Mouse (Mus musculus): ENCODE data around the gene Acox3. TPM values are rescaled to one million over a fixed set of nuclear protein-coding genes. Genes with fewer than 3 reads are reported as not detected.

Gene Acox3
- polyA plus RNA-seq, 1 experiment = 0.11 TPM

DNA sequence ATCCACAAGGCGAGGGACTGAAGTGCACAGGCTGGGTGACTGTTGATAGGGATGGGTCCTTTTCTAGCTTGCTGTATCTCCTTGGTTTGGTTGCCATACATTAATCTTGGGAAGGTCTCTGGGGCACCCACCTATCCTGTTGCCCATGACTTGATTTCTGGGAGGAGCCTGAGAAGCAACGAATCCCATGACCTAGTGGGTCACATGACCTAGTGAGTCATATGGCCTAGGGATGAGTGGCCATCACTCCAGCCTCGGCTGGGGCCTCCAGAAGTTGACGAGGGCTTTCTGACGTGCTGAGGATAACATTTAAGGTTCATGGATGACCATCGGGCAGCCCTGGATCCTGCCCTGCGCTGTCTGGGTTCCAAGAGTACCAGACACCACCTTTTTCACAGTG, 22.5 kb downstream of the Acox3 start:
- TF ChIP-seq GATA1 (IDR thresholded peaks at IDR 0.05; ENCODE audit: low read length) (no peak), TAL1 (IDR thresholded peaks at IDR 0.05; ENCODE audit: low read length) (no peak)
- peaks cover 4% of the 10 kb centered on the region for H3K36me3 ChIP-seq (ENCODE audit: control insufficient read depth)
- H3K4me3 ChIP-seq (replicated peaks) = no peak overlapping the region
- H3K4me1 ChIP-seq (ENCODE audit: control insufficient read depth) = no peaks in the 10 kb centered on the region
- H3K9me3 ChIP-seq (ENCODE audit: control insufficient read depth, low read length) = no peaks in the 10 kb centered on the region
- H3K27me3 ChIP-seq (ENCODE audit: control insufficient read depth) = no peaks in the 10 kb centered on the region

DNA sequence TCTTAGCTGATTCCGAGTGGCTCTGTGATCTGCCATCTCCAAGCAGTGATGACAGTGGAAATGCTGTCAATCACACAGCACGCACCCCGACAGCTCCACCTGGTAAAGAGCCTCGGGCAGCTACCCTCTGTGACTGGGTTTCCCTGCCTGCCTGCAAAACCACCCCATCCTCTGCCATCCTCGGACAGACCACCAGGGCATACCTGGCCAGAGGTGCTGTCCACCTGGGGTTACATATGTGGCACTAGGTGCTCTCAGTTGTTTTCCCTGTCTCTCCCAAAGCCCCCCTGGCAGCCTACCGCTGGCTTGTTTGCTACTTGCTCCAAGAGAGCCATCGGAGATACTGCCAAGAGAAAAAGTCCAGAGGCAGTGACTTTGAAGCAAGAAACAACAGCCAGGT, 24.0 kb downstream of the Acox3 start:
- Histone ChIP-seq H3K36me3 (ENCODE audit: control insufficient read depth) (peaks cover 3% of the 10 kb centered on the region; the same call in 1 of the 2 replicates), H3K4me1 (ENCODE audit: control insufficient read depth) (no peaks in the 10 kb centered on the region), H3K27me3 (ENCODE audit: control insufficient read depth) (no peaks in the 10 kb centered on the region), H3K4me3 (replicated peaks) (no peak overlapping the region), H3K9me3 (ENCODE audit: control insufficient read depth, low read length) (no peaks in the 10 kb centered on the region)
- TF ChIP-seq TAL1 (IDR thresholded peaks at IDR 0.05; ENCODE audit: low read length) = no peak
- TF ChIP-seq GATA1 (IDR thresholded peaks at IDR 0.05; ENCODE audit: low read length) = no peak

DNA sequence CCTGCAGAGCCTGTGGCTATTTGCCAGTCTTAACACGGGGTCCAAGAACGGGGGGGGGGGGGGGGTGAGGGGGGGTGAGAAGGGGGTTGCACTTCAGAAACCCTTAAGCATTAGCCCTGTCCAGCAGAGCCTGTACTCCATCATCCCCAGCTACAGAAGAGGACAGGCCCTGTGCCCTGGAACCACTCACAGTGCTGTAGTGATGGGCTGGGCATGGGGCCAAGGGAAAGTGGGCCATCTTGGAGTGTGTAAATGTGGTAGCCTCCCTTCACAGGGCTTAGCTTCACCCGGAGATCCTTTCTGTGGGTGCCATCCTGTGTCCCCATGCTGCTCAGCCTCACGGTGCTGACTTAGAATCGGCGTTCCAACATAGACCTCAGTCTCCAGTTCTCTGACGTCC, 24.9 kb downstream of the Acox3 start:
- no peaks in the 10 kb centered on the region for H3K4me1 ChIP-seq (ENCODE audit: control insufficient read depth)
- TF ChIP-seq TAL1 (IDR thresholded peaks at IDR 0.05; ENCODE audit: low read length) (no peak), GATA1 (IDR thresholded peaks at IDR 0.05; ENCODE audit: low read length) (no peak)
- no peaks in the 10 kb centered on the region for H3K36me3 ChIP-seq (ENCODE audit: control insufficient read depth)

DNA sequence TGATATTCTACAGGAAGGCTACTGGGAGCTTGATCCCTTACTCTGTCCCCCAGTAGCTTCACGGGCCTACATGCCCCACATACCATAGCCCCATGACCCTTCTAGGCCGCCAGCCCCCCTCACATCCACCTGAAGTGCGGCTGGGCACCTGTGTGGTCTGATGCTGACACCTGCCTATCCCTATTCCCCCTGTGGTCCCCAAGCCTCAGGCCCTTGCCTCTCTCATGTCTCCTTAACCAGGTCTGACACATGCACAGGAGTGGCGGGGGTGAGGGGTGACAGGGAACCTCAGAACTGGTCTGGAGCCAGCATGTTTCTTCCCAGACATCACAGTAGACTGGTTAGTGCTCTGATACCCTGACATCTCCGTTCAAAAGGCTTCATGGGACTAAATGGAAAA, 25.7 kb downstream of the Acox3 start:
- TF ChIP-seq TAL1 (IDR thresholded peaks at IDR 0.05; ENCODE audit: low read length) (no peak), GATA1 (IDR thresholded peaks at IDR 0.05; ENCODE audit: low read length) (no peak)
- Histone ChIP-seq H3K4me1 (ENCODE audit: control insufficient read depth) (no peaks in the 10 kb centered on the region), H3K27me3 (ENCODE audit: control insufficient read depth) (no peaks in the 10 kb centered on the region), H3K36me3 (ENCODE audit: control insufficient read depth) (no peaks in the 10 kb centered on the region), H3K4me3 (replicated peaks) (no peak overlapping the region), H3K9me3 (ENCODE audit: control insufficient read depth, low read length) (no peaks in the 10 kb centered on the region)

More for the DNA sequence above, 24.9 kb downstream of the Acox3 start:
- Histone ChIP-seq H3K4me3 (replicated peaks) (no peak overlapping the region), H3K9me3 (ENCODE audit: control insufficient read depth, low read length) (no peaks in the 10 kb centered on the region), H3K27me3 (ENCODE audit: control insufficient read depth) (no peaks in the 10 kb centered on the region)

DNA sequence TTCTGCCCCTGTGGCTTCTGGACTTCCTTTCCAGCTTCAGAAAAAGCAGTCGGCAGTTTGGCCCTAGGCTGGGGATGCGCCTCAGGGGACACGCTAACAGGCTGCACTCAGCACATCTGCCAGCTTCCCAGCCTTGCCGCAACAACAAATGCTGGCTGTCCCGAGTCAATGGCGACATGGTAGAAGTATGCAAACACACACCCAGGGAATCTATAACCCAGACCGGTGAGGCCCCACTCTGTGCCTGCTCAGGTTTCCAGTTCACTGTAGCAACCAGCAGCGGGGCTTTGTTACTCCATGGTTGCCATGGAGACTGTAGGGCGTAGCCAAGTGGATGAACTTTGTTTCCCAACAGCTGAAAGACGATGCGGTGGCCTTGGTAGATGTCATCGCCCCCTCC, 26.5 kb downstream of the Acox3 start:
- no peaks in the 10 kb centered on the region for H3K36me3 ChIP-seq (ENCODE audit: control insufficient read depth)
- H3K4me3 ChIP-seq (replicated peaks) = no peak overlapping the region
- no peaks in the 10 kb centered on the region for H3K27me3 ChIP-seq (ENCODE audit: control insufficient read depth)
- no peaks in the 10 kb centered on the region for H3K9me3 ChIP-seq (ENCODE audit: control insufficient read depth, low read length)
- H3K4me1 ChIP-seq (ENCODE audit: control insufficient read depth) = no peaks in the 10 kb centered on the region
- TF ChIP-seq TAL1 (IDR thresholded peaks at IDR 0.05; ENCODE audit: low read length) = no peak
- no peak for TF ChIP-seq GATA1 (IDR thresholded peaks at IDR 0.05; ENCODE audit: low read length)

DNA sequence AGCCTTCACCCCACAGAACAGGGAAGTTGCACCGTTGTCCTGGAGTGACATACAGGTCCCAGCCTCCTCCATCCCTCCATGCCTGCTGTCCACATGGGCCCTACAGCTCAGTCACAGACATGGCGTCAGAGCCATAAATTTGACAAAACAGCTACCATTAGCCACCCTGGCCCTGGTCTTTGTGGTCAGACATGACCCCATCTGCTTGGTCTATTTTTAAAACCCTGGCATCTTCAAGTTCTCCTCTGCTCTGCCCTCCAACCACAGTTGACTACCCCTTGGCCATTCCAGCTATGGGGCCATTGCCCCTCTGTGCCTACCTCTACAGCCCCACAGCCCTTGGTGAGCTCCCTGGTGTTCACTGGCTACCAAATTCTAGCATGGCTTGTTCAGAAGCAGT, 27.1 kb downstream of the Acox3 start:
- TF ChIP-seq GATA1 (IDR thresholded peaks at IDR 0.05; ENCODE audit: low read length) (no peak), TAL1 (IDR thresholded peaks at IDR 0.05; ENCODE audit: low read length) (no peak)
- Histone ChIP-seq H3K4me3 (replicated peaks) (no peak overlapping the region), H3K36me3 (ENCODE audit: control insufficient read depth) (no peaks in the 10 kb centered on the region)

DNA sequence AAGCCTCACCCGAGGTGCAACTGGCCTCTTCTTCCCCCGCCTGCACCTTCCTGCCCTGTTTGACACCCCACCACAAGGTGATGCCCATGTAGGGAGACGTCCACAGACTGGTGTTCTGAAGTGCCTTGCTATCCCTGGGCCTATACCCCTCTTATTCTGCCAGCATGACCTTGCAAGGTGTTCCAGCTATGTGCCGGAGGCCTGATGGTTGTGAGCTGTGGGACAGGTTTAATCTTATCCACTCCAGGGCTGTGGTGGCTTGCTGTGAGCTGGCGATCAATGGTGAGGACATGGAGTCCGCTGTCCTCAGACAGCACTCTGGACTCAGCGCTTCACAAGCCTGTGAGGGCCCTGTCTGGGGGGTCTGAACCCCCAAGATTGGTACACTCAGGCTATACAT, 27.5 kb downstream of the Acox3 start:
- no peaks in the 10 kb centered on the region for H3K27me3 ChIP-seq (ENCODE audit: control insufficient read depth)
- H3K9me3 ChIP-seq (ENCODE audit: control insufficient read depth, low read length) = no peaks in the 10 kb centered on the region
- no peaks in the 10 kb centered on the region for H3K36me3 ChIP-seq (ENCODE audit: control insufficient read depth)
- TF ChIP-seq TAL1 (IDR thresholded peaks at IDR 0.05; ENCODE audit: low read length) (no peak), GATA1 (IDR thresholded peaks at IDR 0.05; ENCODE audit: low read length) (no peak)
- H3K4me3 ChIP-seq (replicated peaks) = no peak overlapping the region
- no peaks in the 10 kb centered on the region for H3K4me1 ChIP-seq (ENCODE audit: control insufficient read depth)

More for the DNA sequence above, 27.1 kb downstream of the Acox3 start:
- no peaks in the 10 kb centered on the region for H3K27me3 ChIP-seq (ENCODE audit: control insufficient read depth)
- no peaks in the 10 kb centered on the region for H3K9me3 ChIP-seq (ENCODE audit: control insufficient read depth, low read length)
- H3K4me1 ChIP-seq (ENCODE audit: control insufficient read depth) = no peaks in the 10 kb centered on the region

DNA sequence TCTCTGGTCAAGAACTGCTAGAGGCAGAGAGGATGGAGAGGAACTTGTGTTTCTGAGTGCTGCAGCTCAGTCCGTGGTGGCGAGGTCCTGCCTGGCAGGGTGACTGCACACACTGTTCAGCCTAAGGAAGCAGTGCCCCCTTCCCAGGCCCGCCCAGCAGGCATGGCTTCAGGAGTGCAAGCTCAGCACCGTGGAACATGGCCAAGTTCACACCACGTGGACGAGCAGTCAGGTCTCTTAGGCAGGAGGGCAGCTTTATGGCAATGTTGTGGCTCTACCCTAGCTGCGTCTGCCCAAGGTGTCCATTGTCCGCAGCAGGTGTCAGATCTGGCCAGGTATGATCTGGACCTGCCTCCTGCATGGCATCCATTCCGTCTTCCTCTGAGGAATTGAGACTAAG, 28.3 kb downstream of the Acox3 start:
- no peaks in the 10 kb centered on the region for H3K4me1 ChIP-seq (ENCODE audit: control insufficient read depth)
- no peaks in the 10 kb centered on the region for H3K36me3 ChIP-seq (ENCODE audit: control insufficient read depth)
- no peak overlapping the region for H3K4me3 ChIP-seq (replicated peaks)
- no peaks in the 10 kb centered on the region for H3K9me3 ChIP-seq (ENCODE audit: control insufficient read depth, low read length)
- TF ChIP-seq TAL1 (IDR thresholded peaks at IDR 0.05; ENCODE audit: low read length) = no peak
- TF ChIP-seq GATA1 (IDR thresholded peaks at IDR 0.05; ENCODE audit: low read length) = no peak
- no peaks in the 10 kb centered on the region for H3K27me3 ChIP-seq (ENCODE audit: control insufficient read depth)

DNA sequence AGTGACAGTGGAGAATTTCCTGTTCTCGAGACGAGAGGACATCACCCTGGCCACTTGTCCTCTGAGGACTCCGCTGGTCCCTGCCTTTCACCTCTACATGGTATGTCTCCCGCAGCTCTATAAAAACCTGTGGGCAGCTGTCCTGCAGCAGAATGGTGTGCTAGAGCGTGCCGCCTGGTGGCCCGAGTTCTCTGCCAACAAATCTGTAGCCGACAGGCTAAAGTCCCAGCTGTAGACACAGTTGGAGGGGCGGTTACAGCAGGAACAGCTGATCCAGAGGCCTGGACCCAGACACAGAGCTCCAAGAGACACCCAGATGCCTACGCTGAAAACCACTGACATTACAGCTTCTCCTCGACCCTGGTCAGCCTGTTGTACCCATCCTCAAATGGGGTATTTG, 29.1 kb downstream of the Acox3 start:
- H3K4me3 ChIP-seq (replicated peaks) = no peak overlapping the region
- H3K27me3 ChIP-seq (ENCODE audit: control insufficient read depth) = no peaks in the 10 kb centered on the region
- H3K4me1 ChIP-seq (ENCODE audit: control insufficient read depth) = no peaks in the 10 kb centered on the region
- no peaks in the 10 kb centered on the region for H3K9me3 ChIP-seq (ENCODE audit: control insufficient read depth, low read length)
- no peak for TF ChIP-seq TAL1 (IDR thresholded peaks at IDR 0.05; ENCODE audit: low read length)
- TF ChIP-seq GATA1 (IDR thresholded peaks at IDR 0.05; ENCODE audit: low read length) = no peak
- H3K36me3 ChIP-seq (ENCODE audit: control insufficient read depth) = no peaks in the 10 kb centered on the region

DNA sequence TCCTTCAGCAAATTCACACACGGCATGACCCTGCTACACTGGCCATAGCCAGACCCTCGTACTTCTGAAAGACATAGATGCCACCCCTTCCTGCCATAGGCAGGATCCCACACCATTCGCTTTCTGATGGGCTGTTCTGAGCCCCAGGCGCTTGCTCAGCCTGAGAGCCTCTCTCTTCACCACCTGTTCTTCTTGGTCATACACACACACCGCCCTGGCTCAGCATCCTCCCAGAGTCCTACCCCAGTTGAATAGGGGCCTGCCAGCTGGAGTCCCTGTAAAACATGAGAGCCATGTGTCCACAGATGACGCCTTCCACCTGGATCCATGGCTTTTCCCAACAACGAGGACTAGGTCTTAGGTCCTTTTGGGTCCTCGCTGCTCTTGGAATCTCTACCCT, 29.9 kb downstream of the Acox3 start:
- Histone ChIP-seq H3K27me3 (ENCODE audit: control insufficient read depth) (no peaks in the 10 kb centered on the region), H3K4me1 (ENCODE audit: control insufficient read depth) (no peaks in the 10 kb centered on the region), H3K9me3 (ENCODE audit: control insufficient read depth, low read length) (no peaks in the 10 kb centered on the region), H3K36me3 (ENCODE audit: control insufficient read depth) (no peaks in the 10 kb centered on the region), H3K4me3 (replicated peaks) (no peak overlapping the region)
- TF ChIP-seq GATA1 (IDR thresholded peaks at IDR 0.05; ENCODE audit: low read length) (no peak), TAL1 (IDR thresholded peaks at IDR 0.05; ENCODE audit: low read length) (no peak)

Measured in erythroblast, embryonic 14.5 days (primary cell).